Mouse (Mus musculus): ENCODE measurements at regions not wholly inside any gene's neighbourhood (a gene's known extent, or its start where the extent isn't known, plus 50 kb on each side); places are given as distances from the start of the nearest gene placed in this dataset.

GRCm38 (mm10) chr8:62284378-62285110 lies 161.6 kb upstream of the Anxa10 start:
- DNase-seq (ENCODE audit: low spot score), result peak; percentile 32

GRCm38 (mm10) chr8:62250551-62250950 lies 127.6 kb upstream of the Anxa10 start:
- no peak for DNase-seq (ENCODE audit: low spot score)

All from urinary bladder, postnatal 14 days (tissue).